Mouse (Mus musculus): Measurements from ENCODE around the gene Trim8.

GRCm38 (mm10) chr19:46483701-46484328, 17.7 kb upstream of the Trim8 start:
- TF ChIP-seq CTCF (IDR thresholded peaks at IDR 0.05; ENCODE audit: insufficient read depth, low read depth, low read length) (no peak), POLR2A (IDR thresholded peaks at IDR 0.05; ENCODE audit: insufficient read depth, low read depth, low read length) (no peak)
